Mouse (Mus musculus): ENCODE data around the gene Serpinb6a. TPM values are rescaled to one million over a fixed set of nuclear protein-coding genes. Genes with fewer than 3 reads are reported as not detected.
A peak's percentile ranks its signal among the peaks of the same experiment; 100 is the strongest.

The Serpinb6a gene
- 100 to 1,000 TPM; 104 to 198 TPM for total RNA-seq (2021)
- long read RNA-seq, experiment 1, transcript Serpinb6a-202 (7 exons, 1,547 nt), result major isoform, 40 of 230 reads
- long read RNA-seq, experiment 1, partial matches to known transcripts, result 117 of 230 reads
- long read RNA-seq, experiment 1, other reads (novel, unspliced or antisense), result 72 of 230 reads
- long read RNA-seq, experiment 2, transcript Serpinb6a-202 (7 exons, 1,547 nt), result major isoform, 24 of 130 reads
- long read RNA-seq, experiment 2, partial matches to known transcripts, result 57 of 130 reads
- long read RNA-seq, experiment 2, other reads (novel, unspliced or antisense), result 47 of 130 reads

- intact Hi-C loops (cut with DNase I), result no loop called here
- peak; percentile 82 to 84 for DNase-seq
Observed at GRCm38 (mm10) chr13:34002058-34003006, at the start of gene Serpinb6a, which contains the start of gene Ripk1. Serpinb6a (minus strand) TSS chr13:34002794. Ripk1 (plus strand) TSS chr13:34002363.

- intact Hi-C loops (cut with DNase I), result no loop called here
- no peak for DNase-seq
Observed at GRCm38 (mm10) chr13:34051692-34052091, 49.1 kb upstream of the Serpinb6a start.

DNA sequence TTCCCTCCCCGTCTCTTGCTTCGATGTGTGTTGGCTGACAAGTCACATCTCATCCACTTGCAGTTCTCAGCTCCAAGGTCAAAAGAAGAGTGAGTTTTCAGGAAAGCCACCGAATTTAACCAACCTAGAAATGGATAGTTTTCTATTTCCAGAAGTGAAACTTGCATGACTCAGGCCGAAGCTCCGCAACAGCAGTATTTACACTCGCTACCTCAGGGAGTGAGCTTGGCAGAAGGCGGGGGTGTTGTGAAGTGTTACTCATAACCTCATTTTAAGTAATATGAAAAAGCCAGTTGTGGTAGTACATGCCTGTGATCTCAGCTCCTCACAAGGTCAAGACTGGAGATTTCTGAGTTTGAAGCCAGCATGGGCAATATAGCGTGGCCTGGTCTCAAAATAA lies 47.9 kb upstream of the Serpinb6a start:
- intact Hi-C loops (cut with DNase I), result no loop called here
- no peak for DNase-seq

DNA sequence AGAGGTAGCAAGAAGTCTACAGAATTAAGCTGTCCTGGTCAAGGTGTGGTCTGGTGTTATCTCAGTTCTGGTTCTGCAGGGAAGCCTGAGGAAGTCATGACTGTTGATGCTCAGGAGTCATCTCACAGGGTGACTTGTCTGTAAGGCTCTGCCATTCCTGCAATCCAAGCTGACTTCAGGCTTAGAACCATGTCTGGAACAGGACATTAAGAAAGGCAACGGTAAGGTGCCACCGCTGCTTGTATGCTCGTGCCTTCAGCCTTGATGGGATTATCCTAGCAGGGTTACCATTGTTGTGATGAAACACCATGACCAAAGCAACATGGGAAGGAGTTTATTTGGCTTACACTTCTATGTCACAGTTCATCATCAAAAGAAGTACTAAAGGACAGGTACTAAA lies 44.9 kb upstream of the Serpinb6a start:
- intact Hi-C loops (cut with DNase I), result no loop called here
- no peak for DNase-seq

DNA sequence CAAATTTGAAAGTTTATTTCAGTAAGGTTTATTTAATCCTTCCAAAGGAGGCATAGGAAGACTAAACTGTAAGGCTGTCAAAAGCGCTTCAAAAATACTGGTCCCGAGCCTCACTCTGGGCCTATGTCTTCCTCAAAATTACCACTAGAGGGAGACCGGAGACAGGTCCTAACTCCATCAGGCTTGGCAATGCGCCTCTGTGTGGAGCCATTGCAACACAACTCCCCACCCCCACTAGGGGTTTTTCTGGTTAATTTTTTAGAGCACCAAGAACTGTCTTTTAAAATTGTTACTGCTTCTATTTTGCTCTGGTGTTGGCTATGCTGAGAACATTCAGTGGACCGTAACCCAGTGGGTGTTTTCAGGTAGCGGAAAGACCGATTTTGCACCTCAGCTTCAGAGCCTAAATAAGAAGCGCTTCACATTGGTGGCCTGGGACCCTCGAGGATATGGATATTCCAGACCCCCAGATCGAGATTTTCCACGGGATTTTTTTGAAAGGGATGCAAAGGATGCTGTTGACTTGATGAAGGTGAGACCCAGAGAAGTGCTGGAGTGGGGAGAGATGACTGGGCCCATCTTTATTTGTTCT lies 43.9 kb upstream of the Serpinb6a start:
- peak; percentile 48 to 76 for DNase-seq
- intact Hi-C loops (cut with DNase I), result loop anchor here (1.0 kb wide), 1 partner anchor 108 kb away; no protein-coding TSS in a partner anchor

- no peak for DNase-seq
- intact Hi-C loops (cut with DNase I), result loop anchor here (1.0 kb wide), 1 partner anchor 109 kb away; no protein-coding TSS in a partner anchor
Observed at GRCm38 (mm10) chr13:34045511-34046249, 43.1 kb upstream of the Serpinb6a start.

- intact Hi-C loops (cut with DNase I), result loop anchor here (5.0 kb wide), 1 partner anchor 593 kb away; no protein-coding TSS in a partner anchor
- no peak for DNase-seq
Observed at GRCm38 (mm10) chr13:34043716-34044393, 41.3 kb upstream of the Serpinb6a start.

- intact Hi-C loops (cut with DNase I), result loop anchor here (5.0 kb wide), 1 partner anchor 597 kb away; no protein-coding TSS in a partner anchor
- no peak for DNase-seq
Observed at GRCm38 (mm10) chr13:34040091-34040490, 37.5 kb upstream of the Serpinb6a start.

DNA sequence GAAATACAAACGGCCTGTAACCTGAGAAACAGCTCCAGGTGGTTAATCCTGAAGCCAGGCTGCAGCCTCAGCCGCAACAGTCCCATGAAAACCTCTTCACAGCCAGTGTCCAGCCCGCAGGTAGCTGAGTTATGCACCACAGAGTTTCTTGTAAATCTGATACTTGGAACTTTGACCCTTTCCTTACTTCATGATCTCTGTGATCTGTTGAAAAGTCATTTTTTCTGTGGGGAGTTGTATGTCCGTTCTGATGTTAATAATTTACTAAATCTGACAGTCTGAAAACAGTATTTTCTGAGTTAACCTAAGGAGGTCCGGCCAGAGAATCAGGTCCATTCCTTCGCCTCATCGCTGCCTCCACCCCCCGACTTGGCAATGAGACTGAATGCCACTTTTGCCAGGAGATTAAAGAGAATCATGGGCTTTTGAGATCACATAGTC lies 36.3 kb upstream of the Serpinb6a start:
- intact Hi-C loops (cut with DNase I), result no loop called here
- no peak for DNase-seq

GRCm38 (mm10) chr13:34038056-34038432 lies 35.5 kb upstream of the Serpinb6a start:
- no peak for DNase-seq
- intact Hi-C loops (cut with DNase I), result no loop called here

DNA sequence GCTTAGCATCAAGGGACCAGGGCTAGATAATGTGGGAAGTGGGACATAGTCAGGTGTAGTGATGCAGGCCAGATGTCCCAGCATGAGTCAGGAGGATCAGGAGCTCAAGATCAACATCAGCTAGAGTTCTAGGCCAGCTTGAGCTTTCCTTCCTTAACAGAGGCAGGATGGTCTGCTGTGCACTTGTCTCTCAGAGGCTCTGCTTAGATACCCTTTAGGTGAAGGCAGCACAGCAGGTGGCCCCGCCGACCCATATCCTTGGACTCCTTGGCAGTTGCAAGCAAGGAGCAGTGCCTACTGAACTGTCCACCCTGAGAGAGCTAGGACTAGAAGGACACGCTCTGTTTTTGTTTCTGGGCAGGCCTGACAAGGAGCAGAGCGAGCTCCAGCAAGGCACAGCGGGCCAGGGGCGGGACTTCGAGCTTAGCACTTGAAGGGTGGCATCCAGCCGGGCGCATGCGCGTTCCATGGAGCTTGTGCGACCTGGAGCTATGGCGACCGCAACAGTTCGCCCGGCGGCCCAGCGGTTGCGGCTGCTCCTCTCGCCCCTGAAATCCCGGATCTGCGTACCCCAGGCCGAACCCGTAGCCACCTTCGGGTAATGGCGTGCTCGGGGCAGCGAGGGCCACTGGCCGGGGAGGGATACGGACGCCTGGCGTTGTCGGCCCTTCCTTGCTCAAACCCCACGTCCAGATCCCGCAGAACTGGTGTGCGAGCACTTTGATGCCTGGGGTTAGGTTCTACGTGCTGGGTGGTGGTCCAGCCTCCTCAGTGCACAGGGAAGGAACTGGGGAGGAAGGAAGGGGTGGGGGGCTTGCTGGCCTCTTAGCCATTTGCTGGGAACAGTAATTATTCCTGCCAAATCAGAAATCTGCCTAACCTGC lies 34.8 kb upstream of the Serpinb6a start, which contains the start of gene Bphl:
Gene Bphl (plus strand): TSS at position 426 of the 884 bp plus-strand sequence.
- intact Hi-C loops (cut with DNase I), result no loop called here
- DNase-seq, result peak; percentile 90

DNA sequence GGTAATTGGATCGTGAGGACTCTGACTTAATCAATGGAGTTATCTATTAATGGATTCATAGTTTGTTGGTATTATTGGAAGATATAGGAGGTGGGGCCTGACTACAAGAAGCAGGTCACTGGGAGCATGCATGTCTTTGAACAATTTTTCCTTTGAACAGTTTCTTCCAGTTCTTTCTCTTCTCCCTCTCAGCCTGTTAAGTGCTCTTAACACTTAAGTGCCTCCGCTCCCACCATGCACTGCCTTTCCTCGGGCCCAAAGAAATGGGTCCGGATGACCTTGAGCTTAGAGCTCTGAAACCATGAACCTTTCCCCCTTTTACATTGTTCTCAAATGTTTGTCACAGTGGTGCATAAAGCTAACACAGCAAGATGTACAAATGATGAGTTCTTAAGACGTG lies 34.1 kb upstream of the Serpinb6a start:
- no peak for DNase-seq
- intact Hi-C loops (cut with DNase I), result no loop called here

DNA sequence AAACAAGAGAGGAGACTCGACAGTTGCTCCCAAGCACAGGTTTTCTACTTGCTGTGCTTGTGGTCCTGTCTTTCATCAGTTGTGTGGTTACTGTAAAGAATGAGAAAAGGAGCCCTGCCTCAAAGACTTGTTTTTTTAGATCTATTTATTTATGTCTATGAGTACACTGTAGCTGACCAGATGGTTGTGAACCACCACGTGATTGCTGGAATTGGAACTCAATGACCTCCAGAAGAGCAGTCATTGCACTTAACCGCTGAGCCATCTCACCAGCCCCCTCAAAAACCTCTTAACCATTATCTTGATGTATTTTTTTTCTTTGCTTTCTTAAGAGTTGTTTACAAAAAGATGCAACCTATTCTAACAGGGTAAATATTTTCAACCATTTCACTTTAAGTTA lies 32.8 kb upstream of the Serpinb6a start:
- no peak for DNase-seq
- intact Hi-C loops (cut with DNase I), result no loop called here

GRCm38 (mm10) chr13:34032041-34032440 lies 29.4 kb upstream of the Serpinb6a start:
- no peak for DNase-seq
- intact Hi-C loops (cut with DNase I), result no loop called here

GRCm38 (mm10) chr13:34021998-34022397 lies 19.4 kb upstream of the Serpinb6a start:
- DNase-seq, result no peak
- intact Hi-C loops (cut with DNase I), result no loop called here

GRCm38 (mm10) chr13:34018521-34018920 lies 15.9 kb upstream of the Serpinb6a start:
- intact Hi-C loops (cut with DNase I), result no loop called here
- DNase-seq, result no peak

DNA sequence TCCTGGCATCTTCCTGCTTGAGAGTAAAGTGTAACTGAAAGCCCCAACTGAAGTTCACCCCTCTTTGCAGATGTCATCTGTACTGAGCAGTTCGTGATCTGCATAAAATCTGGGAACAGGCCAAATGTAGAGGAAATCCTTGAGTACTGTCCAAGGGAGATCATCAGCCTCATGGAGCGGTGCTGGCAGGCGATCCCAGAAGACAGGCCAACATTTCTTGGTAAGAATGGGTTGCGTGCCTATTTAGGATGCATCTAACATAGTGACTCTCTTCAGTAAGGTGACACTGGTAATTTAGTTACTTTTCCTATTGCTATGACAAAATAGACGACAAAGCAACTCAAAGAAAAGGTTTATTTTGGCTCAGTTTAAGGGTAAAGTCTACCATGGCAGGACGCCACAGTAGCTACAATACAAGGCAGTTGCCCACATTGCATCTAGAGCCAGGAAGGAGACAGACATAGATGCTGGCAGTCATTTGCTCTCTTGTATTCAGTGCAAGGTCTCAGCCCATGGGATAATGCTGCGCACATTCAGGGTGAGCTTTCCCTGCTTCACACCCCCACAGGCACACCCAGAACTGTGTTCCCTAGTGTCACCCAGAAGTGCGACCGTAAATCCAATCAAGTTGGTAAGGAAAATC lies 14.5 kb upstream of the Serpinb6a start:
- intact Hi-C loops (cut with DNase I), result no loop called here
- DNase-seq, result no peak

- intact Hi-C loops (cut with DNase I), result no loop called here
- DNase-seq, result no peak
Observed at GRCm38 (mm10) chr13:34007234-34007633, 4.6 kb upstream of the Serpinb6a start.
